Mouse (Mus musculus) intestine, embryonic 14.5 days (tissue): ENCODE measurements around the gene Mob1b. TPM values are rescaled to one million over a fixed set of nuclear protein-coding genes. Genes with fewer than 3 reads are reported as not detected.
A peak's percentile ranks its signal among the peaks of the same experiment; 100 is the strongest.

Source experiments
- ATAC-seq: fragments of 200-750 bp; cut with Nextera tagmentation; replicated peaks from 2 replicates; pipeline ENCODE4 v1.8.0; 2017; ENCODE audit warnings: low read depth, moderate number of reproducible peaks, moderate TSS enrichment, moderate library complexity; ENCODE audit not compliant: low FRiP score, low TSS enrichment
- DNase-seq: peaks from one replicate; pipeline ENCODE4 v3.0.0-alpha.2; 2018; ENCODE audit warnings: low spot score
- H3K27ac ChIP-seq: fragments of 300-500 bp; sonication (generic); 2 replicates; pipeline ENCODE4 v1.5.1; 2014; ENCODE audit warnings: low read depth, mild to moderate bottlenecking, control low read depth
- H3K27me3 ChIP-seq: fragments of 300-500 bp; sonication (generic); replicated peaks from 2 replicates; pipeline ENCODE4 v1.6.1; 2014; ENCODE audit warnings: low read length, control low read depth; ENCODE audit not compliant: control insufficient read depth, insufficient read depth
- H3K36me3 ChIP-seq: fragments of 300-500 bp; sonication (generic); 2 replicates; pipeline ENCODE4 v1.6.1; 2014; ENCODE audit warnings: low read length, control low read depth; ENCODE audit not compliant: control insufficient read depth, insufficient read depth
- H3K4me1 ChIP-seq: fragments of 300-500 bp; sonication (generic); replicated peaks from 2 replicates; pipeline ENCODE4 v1.6.1; 2014; ENCODE audit warnings: low read length, control low read depth, mixed read lengths; ENCODE audit not compliant: control insufficient read depth, insufficient read depth
- H3K4me2 ChIP-seq: fragments of 300-500 bp; sonication (generic); 2 replicates; pipeline ENCODE4 v1.6.1; 2014; ENCODE audit warnings: low read length
- H3K4me3 ChIP-seq: fragments of 300-500 bp; sonication (generic); 2 replicates; pipeline ENCODE4 v1.5.1; 2014; ENCODE audit warnings: low read depth, low read length, control low read depth, mixed read lengths
- H3K9ac ChIP-seq: fragments of 300-500 bp; sonication (generic); 2 replicates; pipeline ENCODE4 v1.6.1; 2014; ENCODE audit warnings: mild to moderate bottlenecking, low read length
- H3K9me3 ChIP-seq: fragments of 300-500 bp; sonication (generic); 2 replicates; pipeline ENCODE4 v1.6.1; 2016; ENCODE audit warnings: low read length, control low read depth; ENCODE audit not compliant: control insufficient read depth
- WGBS: fragments of 180-500 bp; shearing (Covaris S2); extraction: QIAGEN DNeasy Blood & Tissue Kit; methylation state at CpG from one replicate; pipeline ENCODE4 v1.1.7; 2014; 5-methylcytosine and 5-hydroxymethylcytosine counted together
- polyA plus RNA-seq: library from polyadenylated mRNA; unstranded; fragments of >200 nt; fragmentation: Nextera tagmentation; extraction: Ambion mirVana; gene quantifications from 2 replicates; pipeline ENCODE4 v1.2.1, GENCODE M21; 2014

Gene Mob1b
- 14.7 and 16.9 TPM in 2 replicates for polyA plus RNA-seq

DNA sequence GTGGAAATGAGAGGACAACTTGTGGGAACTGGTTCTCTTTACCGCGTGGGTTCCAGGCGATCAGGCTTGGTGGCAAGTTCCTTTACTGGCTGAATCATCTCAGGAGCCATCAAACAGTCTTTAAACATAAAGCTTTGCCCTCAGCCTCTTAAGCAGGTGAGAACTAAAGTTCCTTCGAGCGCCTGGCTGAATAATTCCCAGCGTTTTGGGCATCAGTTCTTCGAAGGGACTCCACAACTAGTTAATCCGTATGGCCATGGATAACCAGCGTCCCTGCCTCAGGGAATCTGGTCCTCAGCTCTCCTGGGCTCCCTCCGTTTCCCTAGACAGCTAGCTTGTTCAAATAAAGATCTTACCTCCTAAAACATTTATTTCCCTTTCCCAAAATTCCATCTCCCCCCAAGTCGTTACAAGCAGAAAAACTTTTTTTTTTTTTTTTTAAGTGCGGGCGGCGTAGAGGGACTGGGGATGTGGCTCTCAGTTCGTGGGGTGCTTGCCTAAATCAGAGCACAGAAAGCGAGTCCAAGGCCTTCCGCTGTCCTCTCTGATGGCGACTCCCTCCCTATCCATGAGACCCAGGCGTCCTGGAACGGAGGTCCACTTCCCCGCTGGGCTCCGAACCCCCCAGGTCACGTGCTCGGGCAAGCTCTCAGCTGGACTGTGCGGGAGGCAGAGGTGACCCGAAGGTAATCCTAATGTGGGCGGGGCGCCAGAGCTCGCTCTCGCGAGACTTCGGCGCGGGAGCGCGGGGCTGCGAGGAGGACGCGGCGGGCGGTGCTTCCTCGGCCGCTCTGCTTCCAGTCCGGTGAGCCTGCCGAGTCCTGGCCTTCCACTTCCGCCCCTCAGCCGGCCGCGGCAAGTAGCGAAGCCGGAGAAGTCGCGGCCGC is at the start of gene Mob1b:
Mob1b (plus strand) TSS at position 740 of the 887 bp plus-strand sequence.
- Histone ChIP-seq H3K4me3 (peak within 1 kb of the TSS; percentile 94), H3K27me3 (no peaks in the 10 kb centered on the region), H3K9ac (peak within 1 kb of the TSS; percentile 95), H3K27ac (peak within 1 kb of the TSS; percentile 95), H3K4me1 (peaks cover 21% of the 10 kb centered on the region), H3K9me3 (no peaks in the 10 kb centered on the region), H3K4me2 (peak within 1 kb of the TSS; percentile 50), H3K36me3 (no peaks in the 10 kb centered on the region)
- ATAC-seq (peak; percentile 99), DNase-seq (peak; percentile 97)
- under 1% methylated on average over 53 of the region's 54 CpGs for WGBS

- DNase-seq (peak; percentile 53), ATAC-seq (peak; percentile 39; the same call in 1 of the 2 replicates)
- Histone ChIP-seq H3K4me1 (peaks cover 6% of the 10 kb centered on the region), H3K9me3 (no peaks in the 10 kb centered on the region), H3K9ac (peak overlapping the region; percentile 97), H3K27ac (peak overlapping the region; percentile 96), H3K4me2 (peak overlapping the region; percentile 84), H3K27me3 (no peaks in the 10 kb centered on the region), H3K36me3 (peaks cover 33% of the 10 kb centered on the region), H3K4me3 (peak overlapping the region; percentile 90)
- under 1% methylated on average over 46 of the region's 47 CpGs for WGBS
Measured at GRCm38 (mm10) chr5:88674703-88675442, 45.8 kb upstream of the Mob1b start.

GRCm38 (mm10) chr5:88675443-88676387 is 44.9 kb upstream of the Mob1b start, which contains the start of gene Grsf1:
TSS of gene Grsf1 (minus strand) at chr5:88676171.
- under 1% methylated on average over 126 of the region's 127 CpGs for WGBS
- ATAC-seq: peak; percentile 91

DNA sequence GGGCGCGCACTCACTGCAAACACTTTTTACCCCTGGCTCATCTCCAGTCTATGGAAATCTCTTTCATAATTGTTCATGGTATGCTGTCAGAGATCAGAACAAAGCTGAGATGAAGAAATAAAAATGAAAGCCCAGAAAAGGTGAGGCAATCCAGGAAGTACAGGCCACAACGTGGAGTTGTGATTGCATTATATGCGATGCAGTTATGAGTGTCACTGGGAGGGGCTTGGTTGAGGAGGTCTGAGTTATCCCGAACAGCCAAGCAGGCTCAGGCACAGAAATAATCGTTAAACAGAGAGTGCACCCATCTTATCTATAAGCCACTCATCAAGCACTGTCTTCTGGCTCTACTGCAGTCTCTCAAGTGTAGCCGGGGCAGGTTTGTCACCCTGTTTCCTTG is 41.7 kb upstream of the Mob1b start:
- H3K4me2 ChIP-seq: no peak overlapping the region
- no peak overlapping the region for H3K4me3 ChIP-seq
- no peak for DNase-seq
- H3K9ac ChIP-seq: no peak overlapping the region
- no peak for ATAC-seq
- H3K27ac ChIP-seq: no peak overlapping the region
- H3K27me3 ChIP-seq: no peaks in the 10 kb centered on the region
- WGBS: 40% methylated on average over 7 of the region's 7 CpGs
- no peaks in the 10 kb centered on the region for H3K9me3 ChIP-seq
- H3K4me1 ChIP-seq: peaks cover 6% of the 10 kb centered on the region
- no peaks in the 10 kb centered on the region for H3K36me3 ChIP-seq

More at GRCm38 (mm10) chr5:88675443-88676387, 44.9 kb upstream of the Mob1b start, which contains the start of gene Grsf1:
- H3K27me3 ChIP-seq: no peaks in the 10 kb centered on the region
- peak within 1 kb of the TSS; percentile 84 for H3K4me2 ChIP-seq
- peak within 1 kb of the TSS; percentile 97 for H3K9ac ChIP-seq
- peak; percentile 95 for DNase-seq
- H3K9me3 ChIP-seq: no peaks in the 10 kb centered on the region
- peak within 1 kb of the TSS; percentile 96 for H3K27ac ChIP-seq
- H3K36me3 ChIP-seq: peaks cover 24% of the 10 kb centered on the region
- peak within 1 kb of the TSS; percentile 90 for H3K4me3 ChIP-seq
- H3K4me1 ChIP-seq: peaks cover 6% of the 10 kb centered on the region

- WGBS: 19% methylated on average over 6 of the region's 6 CpGs
- ATAC-seq: no peak
- Histone ChIP-seq H3K27ac (no peak overlapping the region), H3K4me2 (no peak overlapping the region), H3K4me3 (no peak overlapping the region), H3K4me1 (peaks cover 4% of the 10 kb centered on the region), H3K9ac (no peak overlapping the region), H3K9me3 (no peaks in the 10 kb centered on the region), H3K27me3 (no peaks in the 10 kb centered on the region), H3K36me3 (no peaks in the 10 kb centered on the region)
- DNase-seq: no peak
Measured at GRCm38 (mm10) chr5:88679341-88679740, 41.3 kb upstream of the Mob1b start.

DNA sequence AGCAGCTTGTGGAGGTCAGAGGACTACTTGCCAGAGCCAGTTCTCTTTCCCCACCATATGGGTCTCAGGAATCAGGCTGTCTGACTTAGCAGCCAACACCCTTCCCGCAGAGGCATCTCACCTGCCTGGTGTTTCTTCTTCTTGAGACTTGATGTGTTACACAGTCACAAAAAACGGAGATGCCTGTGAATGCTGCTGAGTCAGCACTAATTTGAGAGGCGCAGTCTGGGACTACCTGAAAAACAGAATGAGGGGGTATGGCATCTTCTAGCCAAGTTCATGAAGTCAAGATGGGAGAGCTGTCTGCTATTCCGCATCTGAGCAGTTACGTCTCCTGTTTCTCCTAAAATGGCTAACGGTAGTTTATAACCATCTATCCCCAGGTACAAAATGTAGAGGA is 40.1 kb upstream of the Mob1b start:
- H3K27ac ChIP-seq: no peak overlapping the region

GRCm38 (mm10) chr5:88683706-88684105 is 36.9 kb upstream of the Mob1b start:
- H3K4me2 ChIP-seq: no peak overlapping the region
- no peaks in the 10 kb centered on the region for H3K36me3 ChIP-seq
- H3K27ac ChIP-seq: no peak overlapping the region
- no peak overlapping the region for H3K9ac ChIP-seq
- DNase-seq: no peak
- H3K27me3 ChIP-seq: no peaks in the 10 kb centered on the region; the same call in 1 of the 2 replicates
- WGBS: 71% methylated on average over 9 of the region's 9 CpGs
- no peak for ATAC-seq
- no peaks in the 10 kb centered on the region for H3K9me3 ChIP-seq
- H3K4me3 ChIP-seq: no peak overlapping the region
- no peaks in the 10 kb centered on the region for H3K4me1 ChIP-seq

More for the DNA sequence above, 40.1 kb upstream of the Mob1b start:
- DNase-seq: no peak
- Histone ChIP-seq H3K4me1 (no peaks in the 10 kb centered on the region), H3K9me3 (no peaks in the 10 kb centered on the region), H3K4me3 (no peak overlapping the region), H3K4me2 (no peak overlapping the region), H3K27me3 (no peaks in the 10 kb centered on the region), H3K36me3 (no peaks in the 10 kb centered on the region), H3K9ac (no peak overlapping the region)
- ATAC-seq: no peak
- WGBS: 89% methylated on average over 6 of the region's 6 CpGs

GRCm38 (mm10) chr5:88684226-88684625 is 36.4 kb upstream of the Mob1b start:
- 11% methylated on average over 3 of the region's 3 CpGs for WGBS

More at GRCm38 (mm10) chr5:88684226-88684625, 36.4 kb upstream of the Mob1b start:
- no peak overlapping the region for H3K4me3 ChIP-seq
- no peak for ATAC-seq
- no peaks in the 10 kb centered on the region for H3K4me1 ChIP-seq
- no peak overlapping the region for H3K27ac ChIP-seq
- no peaks in the 10 kb centered on the region for H3K9me3 ChIP-seq
- H3K27me3 ChIP-seq: no peaks in the 10 kb centered on the region; the same call in 1 of the 2 replicates
- no peak overlapping the region for H3K4me2 ChIP-seq
- DNase-seq: no peak
- H3K36me3 ChIP-seq: no peaks in the 10 kb centered on the region
- no peak overlapping the region for H3K9ac ChIP-seq
